Mouse (Mus musculus) hematopoietic stem cell, adult 5-6 weeks (primary cell): ENCODE data around the gene Smpd4. TPM values are rescaled to one million over a fixed set of nuclear protein-coding genes. Genes with fewer than 3 reads are reported as not detected.

ENCODE experiments used
- ATAC-seq, 2 experiments: fragments of 125-278 bp in 1 of 2; replicated peaks in 1 of 2; 2 replicates each; pipeline ENCODE4 v1.8.0; 2016 to 2017; ENCODE audit warnings: inconsistent platforms in 2 of 2, mild to moderate bottlenecking in 2 of 2, moderate number of reproducible peaks in 2 of 2, low read depth in 1 of 2, moderate TSS enrichment in 1 of 2; ENCODE audit not compliant: low FRiP score in 2 of 2, poor library complexity in 2 of 2, severe bottlenecking in 2 of 2, insufficient read depth in 1 of 2, low TSS enrichment in 1 of 2
- total RNA-seq: library from RNA; stranded (forward); fragments of 172-1452, 232-1000 nt; gene quantifications from 2 replicates; pipeline ENCODE4 v1.2.3, GENCODE M21; 2017

Smpd4 gene
- total RNA-seq, 1 experiment from 2014 or later, result 45.2 TPM

- ATAC-seq, result no peak
These were observed 35.1 kb downstream of the Smpd4 start for GRCm38 (mm10) chr16:17654188-17654795.

- ATAC-seq, result no peak
These were observed 37.2 kb downstream of the Smpd4 start for GRCm38 (mm10) chr16:17656212-17656871.

GRCm38 (mm10) chr16:17665568-17665967 lies 46.4 kb downstream of the Smpd4 start:
- no peak for ATAC-seq

GRCm38 (mm10) chr16:17669886-17670285 lies 50.7 kb downstream of the Smpd4 start:
- no peak for ATAC-seq

Other genes starting within 250 kb of the Smpd4 start
- 19.8 and 23.1 TPM in 2 replicates for gene Snap29, start 213.4 kb upstream of the Smpd4 start, total RNA-seq
- gene Pi4ka, start 213.0 kb upstream of the Smpd4 start, total RNA-seq, result 42.2 and 46.0 TPM in 2 replicates
- gene Crkl, start 167.4 kb upstream of the Smpd4 start, total RNA-seq, result 27.4 and 35.1 TPM in 2 replicates
- gene Aifm3, start 129.7 kb upstream of the Smpd4 start, total RNA-seq, result 0.05 TPM in 1 of 2 replicates, not detected in the other
- gene Lztr1, start 110.7 kb upstream of the Smpd4 start, total RNA-seq, result 36.3 and 60.6 TPM in 2 replicates
- gene Thap7, start 88.2 kb upstream of the Smpd4 start, total RNA-seq, result 21.2 and 55.7 TPM in 2 replicates
- 0.13 and 0.45 TPM in 2 replicates for gene Lrrc74b, start 58.1 kb upstream of the Smpd4 start, total RNA-seq
- gene P2rx6, start 57.5 kb upstream of the Smpd4 start, total RNA-seq, result 0.69 and 1.4 TPM in 2 replicates
- 9.2 and 9.7 TPM in 2 replicates for gene Slc7a4, start 36.1 kb upstream of the Smpd4 start, total RNA-seq
- gene Ccdc74a, start 27.1 kb downstream of the Smpd4 start, total RNA-seq, result not detected in 2 replicates
- gene Med15, start 113.5 kb downstream of the Smpd4 start, total RNA-seq, result 27.4 and 31.3 TPM in 2 replicates
- gene Klhl22, start 140.3 kb downstream of the Smpd4 start, total RNA-seq, result 16.0 and 23.1 TPM in 2 replicates
- gene Scarf2, start 177.9 kb downstream of the Smpd4 start, total RNA-seq, result not detected in 2 replicates
- not detected in 2 replicates for gene B830017H08Rik, start 213.8 kb downstream of the Smpd4 start, total RNA-seq
- 1.2 TPM in 1 of 2 replicates, not detected in the other for gene Car15, start 219.0 kb downstream of the Smpd4 start, total RNA-seq